Mouse (Mus musculus) limb, embryonic 12.5 days (tissue): ENCODE measurements around the gene Psme1. TPM values are rescaled to one million over a fixed set of nuclear protein-coding genes. Genes with fewer than 3 reads are reported as not detected.

Source experiments
- ATAC-seq: fragments of 200-750 bp; cut with Nextera tagmentation; 2 replicates; pipeline ENCODE4 v1.8.0; 2017; ENCODE audit warnings: low read depth, moderate TSS enrichment; ENCODE audit not compliant: insufficient number of reproducible peaks, insufficient read depth, low FRiP score, low TSS enrichment
- H3K27ac ChIP-seq: fragments of 300-500 bp; sonication (generic); 2 replicates; pipeline ENCODE4 v1.5.1; 2016; ENCODE audit warnings: mild to moderate bottlenecking, moderate library complexity
- H3K27me3 ChIP-seq: fragments of 300-500 bp; sonication (generic); 2 replicates; pipeline ENCODE4 v1.6.1; 2016; ENCODE audit warnings: mild to moderate bottlenecking, moderate library complexity
- H3K36me3 ChIP-seq: fragments of 300-500 bp; sonication (generic); 2 replicates; pipeline ENCODE4 v1.6.1; 2016; ENCODE audit warnings: mild to moderate bottlenecking, moderate library complexity
- H3K4me1 ChIP-seq: fragments of 300-500 bp; sonication (generic); replicated peaks from 2 replicates; pipeline ENCODE4 v1.6.1; 2016
- H3K4me2 ChIP-seq: fragments of 300-500 bp; sonication (generic); 2 replicates; pipeline ENCODE4 v1.6.1; 2016; ENCODE audit warnings: mild to moderate bottlenecking, moderate library complexity
- H3K4me3 ChIP-seq: fragments of 300-500 bp; sonication (generic); replicated peaks from 2 replicates; pipeline ENCODE4 v1.5.1; 2016; ENCODE audit warnings: mild to moderate bottlenecking
- H3K9ac ChIP-seq: fragments of 300-500 bp; sonication (generic); replicated peaks from 2 replicates; pipeline ENCODE4 v1.6.1; 2016; ENCODE audit warnings: mild to moderate bottlenecking, moderate library complexity
- H3K9me3 ChIP-seq: fragments of 300-500 bp; sonication (generic); 2 replicates; pipeline ENCODE4 v1.6.1; 2016; ENCODE audit warnings: mild to moderate bottlenecking, moderate library complexity
- WGBS: fragments of 180-500 bp; shearing (Covaris S2); methylation state at CpG from one replicate; pipeline ENCODE4 v1.1.7; 2016; 5-methylcytosine and 5-hydroxymethylcytosine counted together
- polyA plus RNA-seq: library from polyadenylated mRNA; unstranded; fragments of >200 nt; fragmentation: Nextera tagmentation; extraction: Ambion mirVana; gene quantifications from 2 replicates; pipeline ENCODE4 v1.2.1, GENCODE M21; 2016

Psme1 gene
- polyA plus RNA-seq = 142 and 151 TPM in 2 replicates

GRCm38 (mm10) chr14:55577871-55578667 lies at the start of gene Psme1:
TSS of gene Psme1 (plus strand) at chr14:55578123.
- ATAC-seq = peak; percentile 83
- peak within 1 kb of the TSS; percentile 85 for H3K4me2 ChIP-seq
- H3K27ac ChIP-seq = peak within 1 kb of the TSS; percentile 86
- peak within 1 kb of the TSS; percentile 79 for H3K9ac ChIP-seq
- peaks cover 27% of the 10 kb centered on the region for H3K36me3 ChIP-seq
- peaks cover 15% of the 10 kb centered on the region for H3K4me1 ChIP-seq
- 1% methylated on average over 32 of the region's 32 CpGs for WGBS
- H3K4me3 ChIP-seq = peak within 1 kb of the TSS; percentile 64
- no peaks in the 10 kb centered on the region for H3K27me3 ChIP-seq
- H3K9me3 ChIP-seq = no peaks in the 10 kb centered on the region

GRCm38 (mm10) chr14:55536116-55536745 lies 41.7 kb upstream of the Psme1 start:
- Histone ChIP-seq H3K27ac (no peak overlapping the region), H3K27me3 (no peaks in the 10 kb centered on the region), H3K36me3 (no peaks in the 10 kb centered on the region), H3K9ac (no peak overlapping the region), H3K4me3 (no peak overlapping the region), H3K4me1 (peaks cover 10% of the 10 kb centered on the region), H3K9me3 (no peaks in the 10 kb centered on the region), H3K4me2 (no peak overlapping the region)
- 50% methylated on average over 6 of the region's 6 CpGs for WGBS
- no peak for ATAC-seq

- ATAC-seq = peak; percentile 92
- Histone ChIP-seq H3K4me2 (peak within 1 kb of the TSS; percentile 83), H3K9me3 (no peaks in the 10 kb centered on the region), H3K36me3 (peaks cover 30% of the 10 kb centered on the region), H3K4me1 (peaks cover 13% of the 10 kb centered on the region), H3K4me3 (peak within 1 kb of the TSS; percentile 67), H3K27me3 (no peaks in the 10 kb centered on the region), H3K27ac (peak within 1 kb of the TSS; percentile 90), H3K9ac (peak within 1 kb of the TSS; percentile 75)
- WGBS = 2% methylated on average over 32 of the region's 32 CpGs
Observed at GRCm38 (mm10) chr14:55540067-55540786, 37.7 kb upstream of the Psme1 start, which contains the start of gene Pck2. TSS of gene Pck2 (plus strand) at chr14:55540266.

GRCm38 (mm10) chr14:55540787-55541321 lies 37.1 kb upstream of the Psme1 start:
- H3K27ac ChIP-seq = peak overlapping the region; percentile 90
- H3K4me2 ChIP-seq = peak overlapping the region; percentile 83
- peak overlapping the region; percentile 75 for H3K9ac ChIP-seq
- H3K36me3 ChIP-seq = peaks cover 36% of the 10 kb centered on the region
- 6% methylated on average over 10 of the region's 10 CpGs for WGBS
- peak; percentile 40; the same call in 1 of the 2 replicates for ATAC-seq
- no peaks in the 10 kb centered on the region for H3K27me3 ChIP-seq
- no peaks in the 10 kb centered on the region for H3K9me3 ChIP-seq
- peaks cover 13% of the 10 kb centered on the region for H3K4me1 ChIP-seq
- H3K4me3 ChIP-seq = peak overlapping the region; percentile 67

GRCm38 (mm10) chr14:55542268-55542667 lies 35.7 kb upstream of the Psme1 start:
- 96% methylated on average over 12 of the region's 12 CpGs for WGBS
- ATAC-seq = no peak

GRCm38 (mm10) chr14:55544334-55544733 lies 33.6 kb upstream of the Psme1 start:
- no peak overlapping the region for H3K9ac ChIP-seq
- no peaks in the 10 kb centered on the region for H3K9me3 ChIP-seq
- peaks cover 70% of the 10 kb centered on the region for H3K36me3 ChIP-seq
- H3K27ac ChIP-seq = no peak overlapping the region
- H3K4me2 ChIP-seq = no peak overlapping the region
- H3K27me3 ChIP-seq = no peaks in the 10 kb centered on the region
- no peak for ATAC-seq
- H3K4me3 ChIP-seq = no peak overlapping the region
- WGBS = 88% methylated on average over 9 of the region's 9 CpGs
- peaks cover 13% of the 10 kb centered on the region for H3K4me1 ChIP-seq

More at GRCm38 (mm10) chr14:55542268-55542667, 35.7 kb upstream of the Psme1 start:
- peaks cover 13% of the 10 kb centered on the region for H3K4me1 ChIP-seq
- no peak overlapping the region for H3K27ac ChIP-seq
- H3K9ac ChIP-seq = no peak overlapping the region
- no peak overlapping the region for H3K4me2 ChIP-seq
- peaks cover 50% of the 10 kb centered on the region for H3K36me3 ChIP-seq
- no peaks in the 10 kb centered on the region for H3K27me3 ChIP-seq
- no peak overlapping the region for H3K4me3 ChIP-seq
- no peaks in the 10 kb centered on the region for H3K9me3 ChIP-seq

- WGBS = 87% methylated on average over 6 of the region's 6 CpGs
- Histone ChIP-seq H3K4me1 (no peaks in the 10 kb centered on the region), H3K4me2 (no peak overlapping the region), H3K4me3 (no peak overlapping the region), H3K27me3 (no peaks in the 10 kb centered on the region), H3K27ac (no peak overlapping the region), H3K36me3 (peaks cover 55% of the 10 kb centered on the region), H3K9me3 (no peaks in the 10 kb centered on the region), H3K9ac (no peak overlapping the region)
- ATAC-seq = no peak
Observed at GRCm38 (mm10) chr14:55550191-55550590, 27.7 kb upstream of the Psme1 start.

- no peak overlapping the region for H3K27ac ChIP-seq
- no peak overlapping the region for H3K9ac ChIP-seq
- no peak overlapping the region for H3K4me2 ChIP-seq
- 74% methylated on average over 5 of the region's 5 CpGs for WGBS
- no peak overlapping the region for H3K4me3 ChIP-seq
- ATAC-seq = no peak
- H3K36me3 ChIP-seq = peaks cover 44% of the 10 kb centered on the region
- H3K9me3 ChIP-seq = no peaks in the 10 kb centered on the region
- H3K4me1 ChIP-seq = no peaks in the 10 kb centered on the region
- no peaks in the 10 kb centered on the region for H3K27me3 ChIP-seq
Observed at GRCm38 (mm10) chr14:55551347-55551746, 26.6 kb upstream of the Psme1 start.

GRCm38 (mm10) chr14:55551794-55552193 lies 26.1 kb upstream of the Psme1 start:
- Histone ChIP-seq H3K4me3 (no peak overlapping the region), H3K9ac (no peak overlapping the region), H3K9me3 (no peaks in the 10 kb centered on the region), H3K4me1 (no peaks in the 10 kb centered on the region), H3K27me3 (no peaks in the 10 kb centered on the region), H3K36me3 (peaks cover 40% of the 10 kb centered on the region), H3K27ac (no peak overlapping the region), H3K4me2 (no peak overlapping the region)
- no peak for ATAC-seq
- 93% methylated on average over 8 of the region's 8 CpGs for WGBS

GRCm38 (mm10) chr14:55554635-55555034 lies 23.3 kb upstream of the Psme1 start:
- H3K4me3 ChIP-seq = no peak overlapping the region
- H3K4me1 ChIP-seq = no peaks in the 10 kb centered on the region
- no peaks in the 10 kb centered on the region for H3K9me3 ChIP-seq
- ATAC-seq = no peak
- no peaks in the 10 kb centered on the region for H3K27me3 ChIP-seq
- no peak overlapping the region for H3K9ac ChIP-seq
- no peak overlapping the region for H3K27ac ChIP-seq
- H3K4me2 ChIP-seq = no peak overlapping the region
- H3K36me3 ChIP-seq = peaks cover 12% of the 10 kb centered on the region

GRCm38 (mm10) chr14:55555788-55556187 lies 22.1 kb upstream of the Psme1 start:
- H3K27me3 ChIP-seq = no peaks in the 10 kb centered on the region
- 83% methylated on average over 3 of the region's 3 CpGs for WGBS
- ATAC-seq = no peak

More at GRCm38 (mm10) chr14:55555788-55556187, 22.1 kb upstream of the Psme1 start:
- no peaks in the 10 kb centered on the region for H3K4me1 ChIP-seq
- no peak overlapping the region for H3K27ac ChIP-seq
- H3K9ac ChIP-seq = no peak overlapping the region
- no peak overlapping the region for H3K4me3 ChIP-seq
- H3K4me2 ChIP-seq = no peak overlapping the region
- H3K9me3 ChIP-seq = no peaks in the 10 kb centered on the region
- 0 out of 2 replicates have a peak, but pooled peaks cover under 1% of the 10 kb centered on the region for H3K36me3 ChIP-seq
